Mouse (Mus musculus): ENCODE results near the gene Moxd1.

DNA sequence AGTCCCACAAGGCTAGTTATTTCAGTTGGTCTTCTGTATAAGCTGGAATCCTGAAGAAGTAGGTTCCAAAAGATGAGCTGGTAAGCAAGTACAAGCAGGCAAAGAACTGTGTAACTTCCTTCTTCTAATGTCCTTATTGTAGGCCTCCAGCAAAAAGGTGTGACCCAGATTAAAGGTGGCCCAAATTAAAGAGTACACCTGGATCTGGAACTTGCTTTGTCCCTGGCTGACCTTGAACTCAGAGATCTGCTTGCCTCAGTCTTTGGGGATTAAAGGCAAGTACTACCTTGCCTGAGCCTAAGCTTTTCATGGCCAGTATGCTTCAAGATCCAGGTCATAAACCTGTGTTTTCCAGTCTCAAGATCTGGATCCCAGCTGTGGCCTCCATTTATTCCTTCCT lies 24.8 kb downstream of the Moxd1 start:
- no peak for TF ChIP-seq CTCF (IDR thresholded peaks at IDR 0.05; ENCODE audit: low read depth, low read length)
- TF ChIP-seq EP300 (IDR thresholded peaks at IDR 0.05; ENCODE audit: insufficient read depth, low read depth, low read length) = no peak
